Mouse (Mus musculus) brain, adult 2 months (tissue): ENCODE data around the gene Fyttd1.
"Not testable (repeated sequence)": the region's sequence is repeated elsewhere in the genome, so short reads cannot be mapped to it uniquely, and the experiment has no call there.

ENCODE experiments used
- DNase-seq: peaks from one replicate; pipeline ENCODE4 v3.0.0; 2011; ENCODE audit warnings: low read depth, low spot score

The Fyttd1 gene

DNA sequence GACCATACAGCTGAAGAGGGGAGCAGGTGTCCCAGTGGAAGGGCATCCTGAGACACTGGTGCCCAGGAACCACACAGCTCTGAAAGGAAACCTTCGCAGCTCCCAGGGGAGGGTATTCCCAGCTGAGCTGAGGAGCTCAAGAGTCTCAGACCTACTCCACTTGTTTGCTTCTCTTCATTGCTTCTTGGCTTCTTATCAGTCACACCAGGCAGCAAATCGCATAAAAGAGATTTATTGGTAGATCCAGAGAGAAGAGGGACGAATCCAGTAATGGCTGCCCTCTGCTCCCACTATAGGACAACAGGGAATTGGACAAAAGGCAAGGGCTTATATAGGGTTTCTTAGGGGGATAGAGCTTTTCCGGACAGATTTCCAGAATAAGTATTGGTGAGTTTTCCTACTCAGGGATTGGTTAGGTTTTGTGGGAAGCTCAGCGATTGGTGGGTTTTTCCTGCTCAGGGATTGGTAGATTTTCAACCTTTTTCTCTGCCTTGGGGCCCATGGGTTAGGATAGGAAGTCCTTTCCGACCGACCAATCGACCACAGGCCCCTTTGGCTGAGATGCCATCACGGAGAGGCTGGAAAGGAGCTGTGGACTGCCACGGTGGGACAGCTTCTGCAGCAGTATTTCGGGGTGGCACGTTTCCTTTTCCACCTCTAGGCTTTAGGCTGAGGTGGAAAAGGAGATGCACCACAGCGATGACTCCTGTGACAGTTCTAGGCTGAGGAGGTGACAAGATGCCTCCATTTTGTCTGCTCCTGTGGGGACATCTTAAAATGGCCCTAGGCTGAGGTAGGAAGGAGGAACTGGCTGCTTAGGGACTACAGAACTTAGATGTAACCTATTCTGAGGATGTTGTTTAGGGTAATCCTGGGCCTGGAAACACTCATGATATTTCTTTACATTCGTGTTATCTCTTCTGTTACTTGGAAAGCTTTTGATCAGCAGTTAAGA is 1.9 kb downstream of the Fyttd1 start:
- peak; percentile 14 for DNase-seq

GRCm38 (mm10) chr16:32881538-32881937 is 4.2 kb downstream of the Fyttd1 start:
- DNase-seq, result no peak

DNA sequence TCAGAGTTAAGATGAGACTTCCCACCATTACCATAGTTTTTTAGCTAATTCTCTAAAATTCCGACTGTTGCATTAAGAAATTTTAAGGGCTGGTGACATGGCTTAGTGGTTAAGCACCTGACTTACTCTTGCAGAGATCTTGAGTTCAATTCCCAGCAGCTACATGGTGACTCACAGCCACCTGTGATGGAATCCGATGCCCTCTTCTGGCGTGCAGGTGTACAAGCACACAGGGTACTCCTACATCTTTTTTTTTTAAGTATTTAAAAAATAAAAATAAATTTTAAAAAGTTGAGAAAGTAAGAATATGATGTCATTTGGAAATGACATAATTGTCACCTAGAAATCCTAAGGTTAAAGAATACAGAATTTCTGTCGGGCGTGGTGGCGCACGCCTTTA is 10.7 kb downstream of the Fyttd1 start:
- peak; percentile 46 for DNase-seq

- DNase-seq, result no peak
These were observed 12.6 kb downstream of the Fyttd1 start for GRCm38 (mm10) chr16:32889881-32890280.

DNA sequence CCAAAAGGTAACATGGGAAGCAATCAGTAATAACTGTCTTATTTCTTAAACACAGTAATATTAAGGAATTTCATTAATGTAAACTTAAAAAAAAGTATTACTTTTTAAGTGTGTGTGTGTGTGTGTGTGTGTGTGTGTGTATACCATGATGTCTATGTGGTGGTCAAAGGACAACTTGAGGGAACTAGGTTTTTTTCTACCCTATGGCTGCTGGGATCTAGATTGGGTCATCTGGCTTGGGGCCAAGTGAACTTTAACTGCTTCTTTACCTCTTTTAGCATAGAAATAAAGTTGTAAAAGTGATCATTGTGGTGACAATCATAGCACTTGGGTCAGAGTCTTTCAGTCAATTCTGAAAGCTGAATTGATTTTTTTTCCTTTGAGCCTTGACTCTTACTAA is 18.8 kb downstream of the Fyttd1 start:
- DNase-seq, result no peak

DNA sequence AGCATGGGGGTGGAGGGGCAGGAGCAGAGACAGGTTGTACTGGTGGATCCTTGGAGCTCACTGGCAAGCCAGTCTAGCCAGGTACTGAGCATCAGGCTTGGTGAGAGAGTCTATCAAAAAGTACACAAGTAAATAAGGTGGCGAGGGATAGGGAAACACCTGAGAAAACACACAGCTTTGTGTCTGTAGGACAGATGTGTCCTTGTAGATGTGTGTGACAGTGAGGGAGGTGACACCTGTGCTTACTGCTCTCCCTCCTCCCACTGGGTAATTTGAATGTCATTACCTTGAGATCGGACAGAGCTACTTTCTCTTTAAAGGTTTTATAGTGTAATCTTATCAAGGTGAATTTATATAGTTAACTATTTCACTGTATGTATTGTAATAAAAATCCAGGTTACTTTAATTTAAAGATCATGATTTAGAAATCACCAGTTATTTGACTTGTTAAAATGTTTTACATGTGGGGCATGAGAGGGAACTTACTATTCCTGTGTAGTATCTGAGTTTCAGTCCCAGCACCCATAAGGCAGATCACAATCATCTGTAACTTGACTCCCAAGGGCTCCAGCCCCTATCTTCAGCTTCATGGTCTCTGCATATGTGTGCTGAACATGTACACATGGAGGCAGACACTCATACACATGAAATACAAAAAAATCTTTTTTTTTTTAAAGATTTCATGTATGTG is 24.2 kb downstream of the Fyttd1 start:
- DNase-seq, result no peak

DNA sequence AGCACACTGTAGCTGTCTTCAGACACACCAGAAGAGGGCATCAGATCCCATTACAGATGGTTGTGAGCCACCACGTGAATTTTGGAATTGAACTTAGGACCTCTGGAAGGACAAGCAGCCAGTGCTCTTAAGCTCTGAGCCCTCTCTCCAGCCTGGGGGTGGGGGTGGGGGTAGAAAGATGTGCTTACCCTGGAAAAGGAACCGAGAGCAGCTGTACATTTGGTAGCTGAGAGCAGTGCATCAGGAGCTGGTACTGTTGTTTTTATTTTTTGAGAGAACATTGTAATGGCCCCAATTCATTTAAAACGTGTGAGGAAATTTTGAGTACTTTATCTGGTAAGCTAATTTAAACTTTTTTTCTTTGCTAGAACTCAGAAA is 24.7 kb downstream of the Fyttd1 start:
- DNase-seq, result no peak

DNA sequence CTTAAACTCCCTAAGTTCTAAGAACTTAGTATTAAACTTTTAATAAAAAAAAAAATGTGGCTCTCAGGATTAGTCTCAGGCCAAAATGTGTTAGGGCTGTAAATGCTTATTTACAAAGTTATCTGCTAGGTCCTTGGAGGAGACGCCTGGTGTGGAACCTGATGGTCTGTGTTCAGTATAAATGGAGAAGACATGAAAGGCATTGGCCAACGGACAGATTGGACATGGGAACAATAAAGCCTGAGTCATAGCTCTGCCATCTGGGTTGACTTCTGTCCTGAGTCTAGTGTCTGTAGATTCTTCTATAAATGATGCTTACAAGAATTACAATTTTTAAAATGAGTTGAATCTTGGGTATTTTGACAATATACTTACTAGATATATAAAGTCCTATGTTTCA is 28.9 kb downstream of the Fyttd1 start:
- peak; percentile 74 for DNase-seq

DNA sequence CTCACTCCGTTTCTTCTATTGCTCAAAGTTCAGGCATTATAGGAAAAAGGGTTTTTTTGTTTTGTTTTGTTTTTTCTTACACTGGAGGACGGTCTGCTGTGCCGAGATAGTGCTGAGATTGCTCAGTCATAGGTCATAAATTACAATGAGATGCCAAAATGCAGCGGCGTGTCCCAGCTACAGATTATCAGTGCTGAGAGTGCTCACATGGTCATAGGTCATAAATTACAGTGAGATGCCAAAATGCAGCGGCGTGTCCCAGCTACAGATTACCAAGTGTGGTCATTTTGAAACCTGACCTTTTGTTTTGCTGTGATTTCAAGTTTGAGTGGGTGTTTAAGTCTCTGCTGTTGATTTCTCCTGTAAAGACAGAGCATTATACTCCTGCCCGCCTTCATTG is 29.4 kb downstream of the Fyttd1 start:
- DNase-seq, result no peak

GRCm38 (mm10) chr16:32913212-32913611 is 35.9 kb downstream of the Fyttd1 start:
- no peak for DNase-seq

- DNase-seq, result peak; percentile 95
These were observed 36.9 kb downstream of the Fyttd1 start, which contains the start of gene Lrch3 for GRCm38 (mm10) chr16:32913937-32914881. TSS of gene Lrch3 (plus strand) at chr16:32914100.

GRCm38 (mm10) chr16:32915292-32916068 is 38.2 kb downstream of the Fyttd1 start:
- no peak for DNase-seq

DNA sequence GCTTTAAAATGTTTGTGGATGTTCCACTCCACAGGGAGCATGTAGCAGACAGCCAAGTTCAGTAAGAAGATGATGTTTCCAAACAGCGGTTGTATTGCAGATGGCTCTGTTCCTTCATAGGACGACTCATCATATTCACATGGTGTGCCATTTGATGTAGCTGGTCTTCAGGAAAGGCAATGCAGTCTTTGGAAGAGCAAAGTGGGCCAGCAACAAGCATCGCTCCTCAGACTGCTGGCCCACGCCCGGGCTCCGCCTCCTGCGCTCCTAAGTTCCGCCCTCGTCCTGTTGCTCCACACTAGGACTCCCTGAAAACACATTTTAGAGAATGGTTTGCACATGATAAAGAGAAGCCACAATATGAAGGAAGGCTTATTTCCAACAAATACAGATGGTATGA is 49.3 kb downstream of the Fyttd1 start:
- peak; percentile 33 for DNase-seq

GRCm38 (mm10) chr16:32927044-32927443 is 49.7 kb downstream of the Fyttd1 start:
- DNase-seq, result no peak

GRCm38 (mm10) chr16:32929918-32930317 is 52.6 kb downstream of the Fyttd1 start:
- DNase-seq, result peak; percentile 36

DNA sequence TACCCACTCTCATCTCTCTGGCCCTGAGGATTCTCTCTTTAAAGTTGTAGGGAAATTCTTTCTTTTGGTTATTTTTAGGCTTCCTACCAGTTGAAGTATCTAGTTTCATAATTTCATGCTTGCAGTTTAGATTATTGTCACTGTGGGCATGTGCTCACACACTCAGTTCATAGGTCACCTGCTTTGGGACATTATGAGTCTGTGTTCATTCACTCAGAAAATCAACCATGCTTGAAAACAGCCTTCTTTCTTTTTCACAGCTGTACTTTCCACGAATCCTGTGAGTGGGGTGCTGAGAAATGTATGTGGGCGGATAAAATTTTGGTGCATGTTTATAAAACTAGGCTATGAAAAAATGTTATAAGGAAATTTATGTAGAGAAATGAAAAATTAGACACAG is 57.2 kb downstream of the Fyttd1 start:
- peak; percentile 68 for DNase-seq

- no peak for DNase-seq
These were observed 57.8 kb downstream of the Fyttd1 start for GRCm38 (mm10) chr16:32935088-32935487.

- no peak for DNase-seq
These were observed 60.1 kb downstream of the Fyttd1 start for GRCm38 (mm10) chr16:32937358-32937757.

DNA sequence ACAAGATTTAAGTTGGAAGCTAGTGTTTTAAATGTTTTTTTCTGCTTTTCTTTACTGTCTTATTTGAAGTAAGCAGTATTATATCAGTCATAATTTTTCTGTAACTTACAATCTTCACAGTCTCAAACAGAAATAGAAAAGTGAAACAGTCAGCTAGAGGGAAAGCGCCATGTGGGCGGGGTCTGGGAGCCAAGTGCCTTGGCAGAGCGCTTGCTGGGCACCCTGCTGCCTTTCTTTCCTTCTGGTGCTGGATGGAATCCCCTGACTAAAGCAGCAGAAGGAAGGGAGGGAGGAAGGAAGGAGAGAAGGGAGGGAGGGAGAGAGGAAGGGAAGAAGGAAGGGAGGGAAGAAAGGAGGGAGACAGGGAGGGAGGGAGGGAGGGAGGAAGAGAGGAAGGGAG is 62.0 kb downstream of the Fyttd1 start:
- DNase-seq, result peak; percentile 92

- not testable (repeated sequence) for DNase-seq
These were observed 62.4 kb downstream of the Fyttd1 start for GRCm38 (mm10) chr16:32939716-32940115.

DNA sequence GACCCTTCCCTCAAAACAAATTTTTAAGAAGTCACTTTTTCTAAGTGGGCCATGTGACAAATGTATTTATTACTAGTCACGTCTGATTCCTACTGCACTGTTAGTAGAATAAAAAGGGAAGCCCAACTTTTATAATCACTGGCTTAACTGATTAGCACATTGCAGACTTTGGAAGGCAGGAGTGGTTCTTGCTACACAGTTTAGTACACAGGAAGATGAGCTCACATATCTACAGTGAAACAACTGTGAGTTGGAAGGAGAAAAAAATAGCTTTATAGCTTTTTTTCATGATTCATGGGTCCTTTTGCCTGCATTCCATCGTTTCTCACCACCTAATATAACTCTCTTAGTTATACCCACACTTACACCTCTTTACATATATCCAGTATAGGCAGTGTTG is 63.9 kb downstream of the Fyttd1 start:
- DNase-seq, result not testable (repeated sequence)
